Mouse (Mus musculus): ENCODE results near the gene Plppr1.
"Not testable (repeated sequence)": the region's sequence is repeated elsewhere in the genome, so short reads cannot be mapped to it uniquely, and the experiment has no call there.

Gene Plppr1

DNA sequence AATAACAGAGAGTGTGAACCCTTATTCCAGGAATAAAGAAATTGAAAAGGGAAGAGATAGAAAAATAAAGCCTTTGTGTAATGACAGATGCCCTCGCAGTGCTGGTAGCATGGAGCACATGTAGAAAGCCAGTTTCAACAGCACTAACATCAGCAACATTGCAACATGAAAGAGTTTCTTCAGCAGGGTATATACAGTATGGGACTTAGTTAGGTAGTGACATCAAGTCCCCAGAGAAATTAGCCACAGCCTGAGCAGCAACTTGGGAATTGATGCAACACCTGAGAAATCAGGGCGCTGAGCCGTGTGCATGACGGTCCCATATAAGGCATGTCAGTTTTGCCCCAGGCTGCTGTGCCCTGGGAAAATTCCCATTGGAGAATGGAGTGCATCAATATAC lies 179.0 kb downstream of the Plppr1 start:
- no peak for DNase-seq

DNA sequence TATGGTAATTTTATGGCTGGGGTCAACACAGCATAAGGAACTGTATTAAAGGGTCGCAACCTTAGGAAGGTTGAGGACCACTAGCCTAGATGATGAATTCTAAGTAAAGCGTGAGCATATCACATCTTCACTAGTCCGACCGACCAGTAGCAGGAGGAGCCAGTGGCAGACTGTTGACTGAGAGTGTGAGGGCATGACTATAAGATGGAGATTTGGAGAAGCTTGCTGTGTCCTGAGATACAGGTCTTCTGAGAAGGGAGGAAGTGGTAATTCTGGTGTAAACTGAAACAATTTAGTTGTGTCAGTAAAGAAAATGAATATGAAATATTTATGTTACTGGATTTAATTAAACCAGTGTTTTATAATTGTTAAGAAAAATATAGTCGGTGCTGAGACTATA lies 180.4 kb downstream of the Plppr1 start:
- DNase-seq = no peak

DNA sequence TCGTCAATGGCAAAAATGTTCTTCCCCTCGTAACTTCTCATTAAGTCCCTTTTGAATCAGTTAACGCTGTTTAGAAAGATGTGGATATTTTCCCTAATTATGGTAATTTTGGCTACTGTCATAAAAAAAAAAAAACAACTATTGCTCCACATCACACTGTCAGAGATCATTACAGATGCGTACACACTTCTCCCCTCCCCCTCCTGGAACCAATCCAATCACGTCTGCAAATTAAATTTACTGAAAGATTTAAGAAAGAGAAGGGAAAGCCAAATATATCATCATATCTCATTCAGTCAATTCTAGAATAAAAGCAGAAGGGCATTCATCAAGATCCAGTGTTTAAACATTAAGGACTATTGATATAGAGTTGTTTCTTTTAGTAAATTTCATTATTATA lies 185.7 kb downstream of the Plppr1 start:
- no peak for DNase-seq

DNA sequence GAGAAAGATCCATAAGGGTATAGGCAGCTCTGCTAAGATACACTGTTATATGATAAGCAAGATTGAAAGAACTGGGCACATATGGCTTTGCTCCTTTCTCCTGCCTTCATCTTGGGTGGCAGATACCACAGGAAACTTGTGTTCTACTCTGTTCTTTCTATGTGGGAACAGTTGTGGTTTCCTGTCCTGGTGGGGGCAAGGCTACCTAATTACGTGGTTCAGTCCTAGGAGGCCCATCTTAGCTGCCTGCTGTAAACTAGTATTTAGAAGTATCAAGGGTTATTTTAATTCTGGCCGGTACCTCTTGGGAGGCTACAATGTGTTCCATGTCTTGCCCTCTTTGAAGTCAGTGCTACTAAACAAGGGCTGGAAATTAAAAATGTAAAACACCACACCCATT lies 186.2 kb downstream of the Plppr1 start:
- DNase-seq = no peak

DNA sequence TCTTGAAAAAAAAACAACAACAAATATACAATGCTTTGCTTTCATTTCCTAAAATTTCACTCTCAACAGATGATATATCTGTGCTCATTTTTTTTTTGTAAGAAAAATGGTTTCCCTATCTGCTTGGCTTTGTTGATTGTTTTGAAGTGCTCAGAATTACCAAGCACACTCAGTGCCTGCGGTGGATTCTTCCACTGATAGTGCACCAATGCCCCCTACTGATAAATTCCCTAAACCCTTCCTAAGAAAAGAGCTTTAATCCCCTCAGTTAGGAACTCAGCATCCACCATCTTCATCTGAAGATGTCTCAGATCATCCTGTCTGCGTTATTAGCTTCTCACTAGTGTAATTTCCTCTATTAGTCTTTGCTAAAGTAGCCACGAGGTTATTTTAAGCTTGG lies 192.2 kb downstream of the Plppr1 start:
- DNase-seq = no peak

DNA sequence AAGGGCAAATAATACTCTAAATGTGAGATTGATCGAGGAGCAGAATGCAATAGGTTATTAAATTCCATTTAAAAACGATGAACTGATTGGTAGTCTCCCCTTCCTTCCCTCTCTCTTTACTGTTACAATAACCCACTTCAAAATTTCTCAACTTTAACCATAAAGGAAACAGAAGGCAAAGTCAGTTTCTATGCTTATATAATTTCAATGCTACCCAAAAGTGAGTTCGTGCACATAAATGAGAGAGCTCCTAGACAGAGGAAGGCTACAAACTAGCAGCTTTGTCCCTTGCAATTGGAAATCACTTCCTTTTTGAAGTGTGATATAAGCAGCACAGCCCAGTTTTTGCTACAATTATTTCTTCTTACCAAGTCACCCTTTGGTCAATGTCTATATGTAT lies 193.1 kb downstream of the Plppr1 start:
- DNase-seq = no peak

DNA sequence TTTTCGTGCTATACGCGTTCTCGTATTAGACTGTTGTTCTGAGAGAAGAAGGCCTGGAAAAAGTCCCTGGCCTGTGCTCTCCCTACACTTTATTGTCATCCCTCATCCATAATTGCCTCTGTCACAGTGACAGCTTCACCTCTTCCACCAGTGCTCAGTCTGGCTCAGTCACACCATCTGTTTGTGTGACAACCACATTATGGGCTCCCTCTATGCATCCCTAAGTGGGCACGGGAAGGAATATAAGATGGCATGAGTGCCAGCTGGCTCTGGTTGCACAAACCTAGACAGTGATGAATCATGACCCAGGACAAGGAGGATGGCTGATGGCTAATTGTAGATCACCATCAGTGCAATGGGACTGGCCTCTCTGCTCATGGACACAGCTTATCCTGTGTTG lies 219.4 kb downstream of the Plppr1 start:
- no peak for DNase-seq

DNA sequence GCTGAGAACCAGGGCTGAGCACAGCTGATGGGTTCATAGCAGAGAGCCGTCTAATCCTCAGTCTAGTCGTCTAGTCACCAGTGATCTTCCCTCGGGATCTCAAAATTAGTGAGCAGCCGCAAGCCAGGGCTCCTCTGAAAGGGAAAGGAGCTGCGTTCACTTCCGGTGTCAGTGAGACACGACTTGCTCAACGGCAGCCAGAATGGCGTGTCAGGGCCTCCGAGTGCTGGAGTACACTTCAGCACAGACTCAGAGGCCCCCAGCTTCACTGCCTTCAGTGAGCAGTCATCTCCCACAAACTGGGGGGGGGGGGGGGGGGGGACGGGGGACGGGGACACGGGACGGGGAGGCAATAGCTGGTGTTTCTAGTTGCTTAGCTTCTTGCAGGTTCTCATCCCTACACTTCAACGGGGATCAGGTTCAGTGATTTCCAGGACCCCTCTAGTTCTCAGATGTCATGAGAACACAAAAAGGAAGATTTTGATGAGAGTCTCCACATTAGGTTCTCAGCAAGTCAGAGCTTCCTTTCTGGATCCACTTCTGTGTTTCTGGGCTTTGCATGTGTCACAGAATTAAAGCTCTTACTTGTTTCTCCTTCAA lies 225.7 kb downstream of the Plppr1 start:
- DNase-seq = no peak

DNA sequence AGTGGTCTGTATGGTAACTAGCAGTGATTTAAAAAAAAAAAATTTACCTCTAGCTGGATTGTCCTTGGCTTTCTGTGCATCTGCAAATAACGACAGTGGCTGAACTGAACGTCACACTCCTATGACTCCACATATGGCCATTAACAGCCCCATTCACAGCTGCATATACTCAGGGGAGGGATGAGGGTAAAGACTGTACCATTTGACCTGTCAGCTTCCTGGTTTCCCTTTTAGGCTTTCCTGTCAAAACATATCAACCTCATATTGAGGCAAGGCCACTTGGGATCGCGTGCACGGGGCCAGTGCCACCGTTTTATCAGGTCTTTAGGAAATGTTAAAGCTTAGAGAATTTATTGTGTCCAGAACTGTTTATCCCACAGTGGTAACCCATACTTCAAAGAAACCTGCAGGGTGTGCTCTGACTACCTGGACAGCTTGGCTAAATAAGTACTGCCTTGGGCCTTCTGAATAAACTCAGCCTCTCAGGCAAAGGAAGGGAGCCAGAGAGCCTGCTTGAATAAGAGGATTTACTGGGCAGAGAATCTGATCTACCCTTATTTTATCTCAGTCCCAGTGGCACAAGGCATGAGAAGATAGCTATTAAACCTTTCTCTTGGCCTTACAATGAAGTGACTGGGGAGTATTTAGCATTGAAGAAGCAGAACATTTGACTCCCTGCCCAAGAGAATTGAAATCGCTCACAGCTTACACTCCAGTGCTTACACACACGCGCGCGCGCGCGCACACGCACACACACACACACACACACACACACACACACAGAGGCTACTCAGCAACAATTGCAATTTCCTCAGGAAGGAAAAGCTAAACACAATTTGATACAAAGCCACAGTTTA lies 226.5 kb downstream of the Plppr1 start:
- no peak for DNase-seq

DNA sequence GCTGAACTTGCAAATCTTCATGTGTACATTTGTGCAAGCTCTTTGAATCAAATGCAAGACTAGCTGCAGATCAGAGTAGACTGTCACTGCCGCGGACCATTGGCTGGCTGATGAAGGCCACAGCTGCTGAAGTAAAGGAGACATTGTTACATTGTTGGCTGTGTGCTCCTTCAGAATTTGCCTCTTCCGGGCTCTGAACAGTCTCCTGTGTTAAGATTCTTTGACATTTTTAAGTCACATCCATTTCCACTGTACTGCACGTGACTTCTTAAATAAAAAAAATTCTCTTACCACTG lies 227.1 kb downstream of the Plppr1 start:
- DNase-seq = no peak

DNA sequence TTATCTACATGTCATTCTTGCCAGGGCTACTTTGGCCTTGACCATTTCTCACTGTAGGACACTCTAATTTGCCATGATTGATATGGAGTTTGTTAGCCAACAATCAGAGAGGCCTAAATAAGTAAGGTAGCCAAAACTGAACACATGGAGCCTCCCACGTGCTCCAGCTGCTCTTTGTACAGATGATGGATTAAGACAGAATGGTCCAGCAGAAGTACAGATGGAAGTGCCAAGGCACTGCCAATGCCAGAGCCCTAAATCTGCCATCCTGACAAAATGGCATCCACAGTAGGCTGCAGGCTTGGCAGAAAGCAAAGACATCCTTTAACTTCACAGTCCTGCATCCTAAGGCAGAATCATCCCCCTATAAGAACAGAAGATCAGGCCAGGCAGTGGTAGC lies 237.4 kb downstream of the Plppr1 start:
- DNase-seq = no peak

DNA sequence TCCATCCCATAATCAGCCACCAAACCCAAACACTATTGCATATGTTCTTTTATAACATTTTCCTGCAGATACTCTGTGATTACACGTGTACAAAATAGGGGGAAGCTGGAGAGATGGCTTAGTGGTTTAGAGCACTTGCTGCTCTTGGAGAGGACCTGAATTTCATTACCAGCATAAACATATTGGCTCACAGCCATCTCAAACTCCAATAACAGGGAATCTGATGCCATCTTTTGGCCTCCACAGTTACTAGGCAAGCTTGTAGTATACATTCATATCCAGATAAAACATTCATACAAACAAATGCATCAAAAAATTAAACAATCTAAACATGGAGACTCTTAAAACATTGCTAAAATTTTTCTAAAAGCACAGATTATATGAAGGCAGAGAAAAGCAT lies 240.5 kb downstream of the Plppr1 start:
- DNase-seq = no peak

DNA sequence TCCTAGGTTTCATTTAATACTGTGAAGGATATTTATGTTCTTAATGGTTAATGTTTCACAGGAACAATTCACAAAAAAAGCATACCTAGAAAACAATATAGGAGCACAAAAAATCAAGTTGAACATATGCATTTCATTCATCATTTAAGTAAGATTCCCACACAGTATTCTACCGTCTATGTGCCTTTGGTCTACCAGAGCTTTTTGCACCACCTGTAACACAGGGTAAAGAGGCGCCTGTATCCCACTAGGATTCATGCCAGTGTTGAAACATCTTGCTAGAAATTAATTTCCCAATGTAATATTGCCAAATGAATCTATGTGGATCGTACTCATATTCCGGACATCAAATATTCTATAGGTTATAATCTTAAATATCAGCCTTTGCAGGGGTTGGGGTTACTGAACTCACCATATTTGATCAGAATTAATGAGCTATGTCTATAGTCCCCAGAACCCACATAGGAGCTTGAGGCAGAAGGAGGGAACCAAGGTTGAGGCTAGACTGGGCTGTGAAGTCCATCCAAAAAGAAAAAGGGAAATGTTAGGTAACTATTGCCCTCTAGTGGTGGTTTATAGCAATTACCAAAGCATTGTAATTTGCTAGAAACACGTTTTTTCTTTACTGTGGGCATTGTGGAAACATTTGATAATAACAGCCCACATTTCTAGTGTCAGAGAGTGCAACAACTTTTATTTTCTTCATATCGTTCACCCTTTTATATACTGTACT lies 263.0 kb downstream of the Plppr1 start:
- no peak for DNase-seq

DNA sequence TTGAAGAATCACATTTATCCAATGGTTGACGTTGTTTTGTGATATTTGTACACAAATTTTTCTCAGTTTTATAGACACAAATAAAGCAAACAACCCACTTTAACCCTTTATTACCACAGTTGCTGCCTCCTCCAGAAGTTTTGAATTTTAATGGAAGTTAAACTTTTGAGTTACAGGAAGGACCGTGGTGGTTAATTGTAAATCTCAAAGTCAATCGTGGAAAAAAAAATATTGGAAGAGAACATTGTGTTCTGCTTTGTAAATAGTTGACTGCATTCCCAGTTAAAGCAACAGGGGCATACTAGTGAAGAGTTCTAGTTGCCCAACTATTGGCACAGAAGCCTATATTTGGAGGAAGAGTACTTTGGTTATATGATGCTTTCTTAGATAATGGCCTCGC lies 278.9 kb downstream of the Plppr1 start:
- not testable (repeated sequence) for DNase-seq

DNA sequence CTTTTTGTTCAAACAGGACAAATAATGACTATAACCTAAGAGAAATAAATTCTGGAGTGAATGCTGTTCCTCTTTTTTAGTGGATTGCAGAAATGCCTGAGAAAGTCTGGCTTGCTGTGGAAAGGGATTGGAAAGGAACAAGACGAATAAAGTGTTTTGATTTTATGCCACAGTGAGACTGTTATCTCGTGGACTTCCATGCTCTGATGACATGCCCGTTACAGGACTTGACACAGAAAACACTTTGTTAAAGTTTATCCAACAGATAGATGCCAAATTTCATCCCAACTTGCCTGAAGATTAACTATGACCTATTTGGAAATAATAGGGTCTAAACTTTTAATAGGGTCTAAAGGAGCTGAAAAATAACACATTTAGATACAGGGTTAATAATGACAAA lies 281.0 kb downstream of the Plppr1 start:
- DNase-seq = not testable (repeated sequence)

DNA sequence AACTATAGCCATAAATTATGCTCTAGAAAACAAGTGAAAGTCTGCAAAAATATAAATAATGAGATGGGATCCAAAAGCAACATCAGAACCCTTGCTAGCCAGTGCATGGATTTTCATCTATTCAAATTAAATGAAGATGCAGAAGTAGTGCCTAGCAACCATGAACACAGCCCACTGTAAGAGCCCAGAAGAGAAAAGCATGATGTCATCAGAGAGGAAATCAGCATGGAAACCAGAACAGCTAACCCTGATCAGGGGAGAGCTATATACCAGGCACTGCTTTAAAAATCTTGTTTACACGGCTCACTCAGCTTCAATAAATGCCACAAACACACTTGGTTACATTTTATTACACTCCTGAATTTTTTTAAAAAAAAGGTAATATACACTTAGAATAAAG lies 288.9 kb downstream of the Plppr1 start:
- DNase-seq = not testable (repeated sequence)

DNA sequence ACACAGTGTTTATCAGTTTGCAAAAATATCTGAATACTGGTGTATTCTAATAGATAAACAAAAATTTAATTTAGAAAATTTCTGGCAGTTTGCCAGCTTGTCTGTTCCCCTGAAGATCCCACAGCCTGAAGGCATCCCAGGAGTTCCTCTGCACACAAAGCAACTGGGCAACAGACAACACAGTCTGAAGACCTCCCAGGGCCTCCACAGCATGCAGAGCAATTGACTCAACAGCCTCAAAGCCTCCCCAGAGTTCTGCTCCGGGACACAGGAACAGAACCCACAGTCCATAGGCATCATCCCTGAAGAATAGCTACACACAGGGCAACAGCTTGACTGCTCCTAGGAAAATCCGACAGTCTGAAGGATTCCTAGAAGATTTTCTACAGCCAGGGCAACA lies 289.6 kb downstream of the Plppr1 start:
- no peak for DNase-seq

DNA sequence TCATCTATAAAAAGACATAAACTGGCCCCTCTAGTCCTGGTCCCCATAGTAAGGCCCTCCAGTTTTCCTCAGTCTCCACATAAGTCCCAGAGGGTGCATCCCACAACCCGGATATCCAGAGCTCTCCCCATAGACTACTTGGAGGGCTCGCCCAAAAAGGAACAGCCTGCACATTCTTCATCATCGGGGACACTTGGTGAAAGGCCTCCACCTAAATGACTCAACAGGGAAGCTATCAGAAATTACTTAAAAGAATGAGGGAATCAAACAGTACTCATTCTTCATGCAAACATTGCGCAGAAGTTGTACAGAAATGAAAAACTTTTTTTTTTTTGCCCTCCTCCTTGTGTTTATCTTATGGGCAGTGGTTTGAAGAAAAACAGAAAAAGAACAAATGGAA lies 291.4 kb downstream of the Plppr1 start:
- no peak for DNase-seq

DNA sequence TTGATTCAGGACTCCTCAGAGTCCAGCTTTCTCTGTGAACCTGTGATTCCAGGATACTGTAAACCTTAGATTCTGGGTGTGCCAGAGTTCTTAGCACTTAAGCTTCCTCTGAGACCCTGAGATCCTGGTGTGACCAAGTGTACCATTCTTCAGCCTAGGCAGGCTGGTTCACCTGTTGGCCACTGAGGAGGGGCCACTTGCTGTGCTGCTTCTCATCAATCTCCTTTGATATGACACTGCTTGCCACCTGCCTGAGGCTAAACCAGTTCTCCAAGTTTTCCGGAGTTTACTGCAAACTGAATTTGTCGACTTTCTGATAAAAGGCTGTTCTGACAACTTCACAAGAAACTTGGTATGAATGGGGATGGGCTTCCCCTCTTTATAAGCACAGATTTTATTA lies 298.0 kb downstream of the Plppr1 start:
- no peak for DNase-seq

DNA sequence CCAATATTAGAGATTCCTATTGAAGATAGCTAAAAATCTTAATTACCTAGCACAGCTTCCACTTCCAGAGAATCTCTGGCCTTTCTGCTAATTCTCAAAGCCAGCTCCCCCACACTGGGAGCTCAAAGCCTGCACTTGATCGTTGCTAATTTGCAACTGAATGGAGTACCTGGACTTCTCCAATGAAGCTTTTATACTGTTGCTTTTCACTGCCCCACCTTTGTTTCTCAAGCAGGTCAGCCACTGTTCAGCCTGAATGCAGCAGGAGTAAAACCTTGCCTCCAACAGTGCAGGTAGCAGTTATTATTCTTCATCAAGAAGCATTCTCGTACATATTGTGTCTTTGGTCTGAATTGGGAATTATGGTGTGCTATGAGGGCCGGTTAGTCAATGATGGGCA lies 309.0 kb downstream of the Plppr1 start:
- not testable (repeated sequence) for DNase-seq

DNA sequence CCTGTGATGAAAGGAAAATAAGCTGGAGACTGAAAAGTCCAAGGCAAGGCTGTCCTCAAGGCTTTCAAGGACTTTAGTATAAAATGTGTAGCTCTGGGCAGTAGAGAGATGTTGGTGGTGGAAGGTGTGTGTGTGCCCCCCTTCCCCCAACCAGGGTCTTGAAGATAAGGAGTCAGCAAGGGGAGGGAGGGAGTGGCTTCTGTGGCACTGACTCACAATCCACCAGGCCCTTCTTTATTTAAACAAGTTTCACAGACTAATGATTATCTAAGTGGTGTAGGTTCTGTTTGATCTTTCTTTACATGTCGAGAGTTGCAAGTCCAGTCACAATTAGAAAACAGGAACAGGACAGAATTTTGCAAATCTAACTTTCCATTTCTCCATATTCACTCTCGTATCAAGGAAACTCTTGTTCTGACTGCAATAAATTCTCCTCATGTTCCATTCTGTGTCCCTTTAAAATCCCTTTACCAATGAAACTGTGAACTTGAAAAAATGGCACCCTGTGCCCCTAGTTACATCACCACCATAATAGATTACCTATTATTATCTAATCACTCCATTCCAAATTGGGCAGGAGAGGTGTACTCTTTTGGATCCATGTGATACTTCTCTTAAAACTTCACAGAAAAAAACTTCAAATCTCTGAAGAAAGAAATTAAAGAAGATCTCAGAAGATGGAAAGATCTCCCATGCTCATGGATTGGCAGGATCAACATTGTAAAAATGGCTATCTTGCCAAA lies 324.7 kb downstream of the Plppr1 start:
- not testable (repeated sequence) for DNase-seq

DNA sequence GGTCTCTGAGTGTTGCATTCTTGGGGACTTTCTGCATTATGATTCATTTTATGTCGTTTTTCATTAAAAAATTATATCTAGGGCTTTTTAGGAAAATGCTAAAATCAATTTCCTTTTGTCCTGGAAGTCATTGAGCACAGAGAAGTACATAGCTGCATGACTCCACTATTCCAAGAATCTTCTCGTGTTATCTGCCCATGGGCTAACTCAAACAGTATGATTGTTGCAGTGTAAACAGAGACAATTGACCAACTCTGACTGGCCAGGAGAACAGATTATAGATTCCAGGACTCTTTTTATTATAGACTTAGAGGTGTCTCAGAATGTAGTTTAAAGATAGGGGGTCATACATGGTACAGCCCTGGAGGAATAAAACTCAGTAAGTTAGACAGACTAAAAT lies 327.8 kb downstream of the Plppr1 start:
- DNase-seq = no peak

All from thymus, postnatal 25 days (tissue).